Mouse (Mus musculus) stomach, embryonic 16.5 days (tissue): ENCODE data around the gene Rpl14. TPM values are rescaled to one million over a fixed set of nuclear protein-coding genes. Genes with fewer than 3 reads are reported as not detected.
A peak's percentile ranks its signal among the peaks of the same experiment; 100 is the strongest.

Experiments
- ATAC-seq: fragments of 200-750 bp; cut with Nextera tagmentation; 2 replicates; pipeline ENCODE4 v1.8.0; 2017; ENCODE audit warnings: moderate number of reproducible peaks, moderate TSS enrichment; ENCODE audit not compliant: insufficient read depth, low FRiP score
- H3K27ac ChIP-seq: fragments of 300-500 bp; sonication (generic); 2 replicates; pipeline ENCODE4 v1.5.1; 2014; ENCODE audit warnings: low read length
- H3K27me3 ChIP-seq: fragments of 300-500 bp; sonication (generic); 2 replicates; pipeline ENCODE4 v1.6.1; 2014; ENCODE audit warnings: low read length, control low read depth, mixed read lengths; ENCODE audit not compliant: control insufficient read depth, insufficient read depth
- H3K36me3 ChIP-seq: fragments of 300-500 bp; sonication (generic); 2 replicates; pipeline ENCODE4 v1.6.1; 2014; ENCODE audit warnings: low read length; ENCODE audit not compliant: control insufficient read depth, insufficient read depth
- H3K4me1 ChIP-seq: fragments of 300-500 bp; sonication (generic); 2 replicates; pipeline ENCODE4 v1.6.1; 2014; ENCODE audit warnings: low read length, control low read depth, mixed read lengths; ENCODE audit not compliant: control insufficient read depth, insufficient read depth
- H3K4me2 ChIP-seq: fragments of 300-500 bp; sonication (generic); 2 replicates; pipeline ENCODE4 v1.6.1; 2014; ENCODE audit warnings: low read depth, low read length, mixed read lengths
- H3K4me3 ChIP-seq: fragments of 300-500 bp; sonication (generic); replicated peaks from 2 replicates; pipeline ENCODE4 v1.5.1; 2014; ENCODE audit warnings: mild to moderate bottlenecking, low read length
- H3K9ac ChIP-seq: fragments of 300-500 bp; sonication (generic); 2 replicates; pipeline ENCODE4 v1.6.1; 2014; ENCODE audit warnings: low read length
- H3K9me3 ChIP-seq: fragments of 300-500 bp; sonication (generic); replicated peaks from 2 replicates; pipeline ENCODE4 v1.6.1; 2016; ENCODE audit warnings: low read length, control low read depth; ENCODE audit not compliant: control insufficient read depth
- WGBS: fragments of 180-500 bp; shearing (Covaris S2); extraction: QIAGEN DNeasy Blood & Tissue Kit; methylation state at CpG from one replicate; pipeline ENCODE4 v1.1.7; 2014; 5-methylcytosine and 5-hydroxymethylcytosine counted together
- polyA plus RNA-seq: library from polyadenylated mRNA; unstranded; fragments of >200 nt; fragmentation: Nextera tagmentation; extraction: Ambion mirVana; gene quantifications from 2 replicates; pipeline ENCODE4 v1.2.1, GENCODE M21; 2015

Gene Rpl14
- polyA plus RNA-seq, 1 experiment from 2014 or later = 823 TPM

DNA sequence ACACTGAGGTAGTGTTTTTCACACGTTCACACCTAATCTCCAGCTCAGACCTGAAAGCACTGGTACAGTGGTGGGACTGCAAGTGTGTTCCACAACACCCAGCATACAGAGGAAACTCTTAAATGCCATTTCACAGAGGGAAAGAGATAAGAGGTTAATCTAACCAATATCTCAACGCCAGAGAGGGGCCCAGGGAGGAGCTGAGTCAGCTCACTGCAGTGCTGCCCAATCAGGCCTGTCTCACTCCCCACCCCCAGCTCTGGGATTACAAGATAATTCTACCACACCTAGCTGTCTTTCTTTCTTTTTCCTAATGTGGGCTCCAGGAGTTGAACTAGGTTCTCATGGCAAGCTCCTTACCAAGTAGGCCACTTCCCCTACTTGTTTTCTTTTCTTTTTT lies 2.3 kb upstream of the Rpl14 start:
- Histone ChIP-seq H3K4me1 (peaks cover 13% of the 10 kb centered on the region), H3K4me3 (no peak overlapping the region), H3K36me3 (peaks cover 11% of the 10 kb centered on the region), H3K4me2 (no peak overlapping the region), H3K27ac (no peak overlapping the region), H3K27me3 (no peaks in the 10 kb centered on the region), H3K9me3 (no peaks in the 10 kb centered on the region), H3K9ac (no peak overlapping the region)
- no peak for ATAC-seq
- 50% methylated on average over 2 of the region's 2 CpGs for WGBS

DNA sequence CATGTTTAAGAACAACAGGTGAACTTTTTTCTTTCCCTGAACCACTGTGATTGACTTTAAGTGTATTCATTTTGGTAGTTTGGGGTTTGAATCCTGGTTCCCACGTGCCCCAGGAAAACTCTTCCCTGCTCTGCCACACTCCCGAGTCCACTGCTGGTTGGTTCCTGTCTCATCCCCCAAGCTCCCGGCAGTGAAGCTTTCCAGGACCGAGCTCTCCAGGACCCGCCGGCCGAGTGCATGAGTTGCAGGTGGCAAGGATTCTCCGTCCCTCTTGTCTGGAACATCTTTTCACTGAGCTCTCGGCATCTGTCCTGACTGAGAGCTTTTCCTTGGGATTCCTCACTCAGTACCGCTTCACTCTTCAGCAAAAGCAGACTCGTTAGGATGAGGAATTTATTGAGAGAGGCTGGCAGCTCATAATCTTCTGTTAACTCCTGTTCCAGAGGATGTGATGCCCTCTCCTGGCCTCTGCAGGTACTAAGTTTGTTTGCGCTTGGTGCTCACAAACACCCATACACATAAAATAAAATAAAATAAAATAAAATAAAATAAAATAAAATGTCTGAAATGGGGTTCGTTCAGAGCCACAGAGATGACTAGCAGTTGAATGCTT lies 1.4 kb upstream of the Rpl14 start:
- H3K9me3 ChIP-seq = no peaks in the 10 kb centered on the region
- no peak overlapping the region for H3K4me3 ChIP-seq
- ATAC-seq = no peak
- WGBS = 61% methylated on average over 13 of the region's 13 CpGs
- H3K4me2 ChIP-seq = no peak overlapping the region
- H3K27me3 ChIP-seq = no peaks in the 10 kb centered on the region
- H3K9ac ChIP-seq = no peak overlapping the region
- H3K4me1 ChIP-seq = peaks cover 13% of the 10 kb centered on the region
- peaks cover 16% of the 10 kb centered on the region for H3K36me3 ChIP-seq
- H3K27ac ChIP-seq = no peak overlapping the region

DNA sequence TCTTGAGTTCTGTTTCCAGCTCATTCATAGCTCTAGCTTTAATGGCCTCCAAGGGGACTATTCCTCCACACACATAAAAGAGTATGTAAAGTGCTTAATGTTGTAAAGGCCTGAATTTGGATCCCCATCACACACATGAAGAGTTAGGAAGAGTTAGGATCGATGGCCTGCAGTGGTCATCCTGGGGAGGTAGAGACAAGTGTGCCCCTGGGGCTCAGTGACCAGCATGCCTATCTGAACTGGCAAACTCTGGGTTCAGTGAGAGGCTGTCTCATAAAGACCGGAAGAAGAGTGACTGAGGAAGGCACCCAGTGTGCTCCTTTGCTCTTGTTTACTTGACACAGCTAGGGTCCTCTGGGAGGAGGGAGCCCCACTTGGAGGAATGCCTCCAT lies 914 bp upstream of the Rpl14 start:
- Histone ChIP-seq H3K4me1 (peaks cover 13% of the 10 kb centered on the region), H3K4me2 (peak overlapping the region; percentile 70), H3K9ac (peak overlapping the region; percentile 70; the same call in 1 of the 2 replicates), H3K27me3 (no peaks in the 10 kb centered on the region), H3K4me3 (peak overlapping the region; percentile 96), H3K9me3 (no peaks in the 10 kb centered on the region), H3K27ac (0 out of 2 replicates have a peak overlapping the region, but pooled peaks have one; percentile 10), H3K36me3 (peaks cover 21% of the 10 kb centered on the region)
- 55% methylated on average over 2 of the region's 2 CpGs for WGBS
- no peak for ATAC-seq

DNA sequence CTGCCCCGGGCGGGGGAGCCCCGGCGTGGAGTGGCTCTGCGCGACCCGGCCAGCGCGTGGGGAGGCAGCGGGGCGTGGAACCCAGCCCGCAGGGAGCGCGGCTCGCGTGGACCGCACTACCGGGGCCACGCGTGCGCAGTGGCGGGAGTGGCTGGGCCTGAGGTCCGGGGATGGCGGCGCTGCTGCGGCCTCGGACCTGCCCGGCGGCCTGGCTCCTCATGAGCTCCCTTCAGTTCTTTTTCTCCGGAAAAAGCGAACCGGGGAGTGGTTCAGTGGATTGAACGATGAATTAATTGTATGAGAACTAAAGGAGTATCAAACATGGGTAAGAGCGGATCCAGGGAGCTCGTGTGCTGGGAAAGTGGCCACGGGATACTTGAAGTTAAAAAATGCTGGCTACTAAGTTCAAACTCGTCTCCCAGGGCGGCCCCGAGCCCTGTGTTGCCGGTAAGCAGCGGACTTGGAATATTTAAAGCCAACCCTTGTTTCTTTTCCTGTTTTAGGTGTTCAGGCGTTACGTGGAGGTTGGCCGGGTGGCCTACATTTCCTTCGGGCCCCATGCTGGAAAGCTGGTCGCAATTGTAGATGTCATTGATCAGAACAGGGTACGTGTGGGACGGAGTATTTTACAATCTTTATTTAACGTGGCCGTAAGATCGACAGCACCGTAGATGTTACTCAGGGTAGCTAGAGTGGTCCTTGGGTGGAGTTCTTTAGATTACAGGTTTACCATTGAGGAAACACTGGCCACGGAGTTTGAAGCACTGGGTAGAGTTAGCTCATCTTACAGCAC lies 545 bp downstream of the Rpl14 start:
- ATAC-seq = peak; percentile 81
- Histone ChIP-seq H3K4me1 (peaks cover 13% of the 10 kb centered on the region), H3K4me2 (peak overlapping the region; percentile 95), H3K9ac (peak overlapping the region; percentile 95), H3K4me3 (peak overlapping the region; percentile 96), H3K27ac (peak overlapping the region; percentile 71), H3K27me3 (no peaks in the 10 kb centered on the region), H3K9me3 (no peaks in the 10 kb centered on the region), H3K36me3 (peaks cover 30% of the 10 kb centered on the region)
- WGBS = under 1% methylated on average over 53 of the region's 53 CpGs

- H3K9ac ChIP-seq = no peak overlapping the region
- no peaks in the 10 kb centered on the region for H3K27me3 ChIP-seq
- peaks cover 18% of the 10 kb centered on the region for H3K4me1 ChIP-seq
- H3K36me3 ChIP-seq = peaks cover 30% of the 10 kb centered on the region
- H3K4me3 ChIP-seq = no peak overlapping the region
- no peak for ATAC-seq
- H3K9me3 ChIP-seq = no peaks in the 10 kb centered on the region
- 62% methylated on average over 6 of the region's 6 CpGs for WGBS
- H3K27ac ChIP-seq = no peak overlapping the region
- no peak overlapping the region for H3K4me2 ChIP-seq
These were observed 4.8 kb downstream of the Rpl14 start for GRCm38 (mm10) chr9:120575748-120576661.

GRCm38 (mm10) chr9:120576662-120577013 lies 5.4 kb downstream of the Rpl14 start:
- no peaks in the 10 kb centered on the region for H3K27me3 ChIP-seq
- under 1% methylated on average over 4 of the region's 4 CpGs for WGBS
- H3K4me2 ChIP-seq = peak overlapping the region; percentile 79
- H3K27ac ChIP-seq = no peak overlapping the region
- no peak overlapping the region for H3K9ac ChIP-seq
- H3K4me3 ChIP-seq = peak overlapping the region; percentile 68
- H3K9me3 ChIP-seq = no peaks in the 10 kb centered on the region
- peaks cover 18% of the 10 kb centered on the region for H3K4me1 ChIP-seq
- no peak for ATAC-seq
- peaks cover 30% of the 10 kb centered on the region for H3K36me3 ChIP-seq

DNA sequence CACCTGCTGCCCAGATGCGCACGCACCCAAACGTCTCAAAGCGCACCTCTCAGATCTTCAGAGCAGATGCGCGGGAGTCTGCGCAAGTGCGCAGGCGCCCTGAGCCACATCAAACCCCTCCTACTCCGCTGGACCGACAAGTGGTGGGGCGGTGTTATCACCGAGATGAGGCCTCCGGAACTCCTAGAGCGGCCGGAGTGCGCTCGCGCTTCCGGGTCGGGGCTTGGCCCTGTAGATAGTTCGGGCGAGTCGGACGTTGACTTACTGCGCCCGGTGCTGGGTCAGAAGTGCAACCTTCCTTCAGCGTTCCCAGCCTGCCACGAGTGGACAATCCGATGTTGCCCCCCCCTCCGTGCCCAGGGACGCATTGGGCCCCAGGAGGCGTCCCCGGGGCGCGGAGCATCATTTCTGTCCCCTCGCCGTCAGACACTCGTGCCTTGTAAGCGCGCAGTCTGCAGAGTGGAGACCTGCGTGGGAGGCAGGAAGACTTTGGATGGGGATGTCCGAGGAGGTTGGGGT lies 5.9 kb downstream of the Rpl14 start:
- H3K4me2 ChIP-seq = peak overlapping the region; percentile 79
- WGBS = under 1% methylated on average over 43 of the region's 43 CpGs
- peaks cover 16% of the 10 kb centered on the region for H3K4me1 ChIP-seq
- no peaks in the 10 kb centered on the region for H3K9me3 ChIP-seq
- peak overlapping the region; percentile 83 for H3K9ac ChIP-seq
- H3K4me3 ChIP-seq = peak overlapping the region; percentile 68
- peaks cover 30% of the 10 kb centered on the region for H3K36me3 ChIP-seq
- peak overlapping the region; percentile 58; the same call in 1 of the 2 replicates for H3K27ac ChIP-seq
- H3K27me3 ChIP-seq = no peaks in the 10 kb centered on the region
- peak; percentile 95 for ATAC-seq

DNA sequence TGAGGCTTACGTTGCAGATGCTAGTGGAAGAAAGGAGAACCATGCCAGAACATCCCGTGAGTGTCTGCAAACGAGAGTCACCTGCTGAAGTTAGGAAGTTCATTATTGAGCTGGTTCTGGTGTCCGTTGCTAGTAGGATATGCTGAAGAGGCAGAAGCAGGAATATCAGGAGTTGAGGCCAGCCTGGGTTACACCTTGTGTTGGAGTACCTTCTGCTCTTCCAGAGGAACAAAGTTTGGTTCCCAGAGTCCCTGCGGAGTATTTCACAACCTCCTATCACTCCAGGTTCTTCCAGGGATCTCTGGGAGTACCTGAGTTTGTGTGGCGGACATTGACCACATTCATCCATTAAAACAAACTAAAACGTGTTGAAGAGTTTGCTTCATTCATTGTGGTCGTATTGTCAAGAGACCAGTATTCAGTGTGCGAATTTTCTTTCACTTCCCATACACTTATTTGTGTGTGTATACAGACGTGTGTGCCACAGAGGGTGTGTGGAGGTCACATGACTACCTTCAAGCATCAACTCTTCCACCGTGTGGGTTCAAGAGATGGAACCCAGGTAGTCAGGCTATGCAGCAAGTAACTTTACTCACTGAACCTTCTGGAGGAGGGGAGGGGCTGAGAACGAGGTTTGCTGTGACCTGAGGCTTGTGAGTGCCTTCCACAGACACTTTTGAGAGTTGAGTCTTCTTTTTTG lies 6.6 kb downstream of the Rpl14 start:
- peak overlapping the region; percentile 83 for H3K9ac ChIP-seq

More for the DNA sequence above, 6.6 kb downstream of the Rpl14 start:
- 46% methylated on average over 12 of the region's 12 CpGs for WGBS
- ATAC-seq = no peak
- H3K4me1 ChIP-seq = peaks cover 12% of the 10 kb centered on the region
- peak overlapping the region; percentile 79 for H3K4me2 ChIP-seq
- H3K27ac ChIP-seq = peak overlapping the region; percentile 58; the same call in 1 of the 2 replicates
- H3K36me3 ChIP-seq = peaks cover 29% of the 10 kb centered on the region
- H3K4me3 ChIP-seq = peak overlapping the region; percentile 68
- H3K9me3 ChIP-seq = no peaks in the 10 kb centered on the region
- H3K27me3 ChIP-seq = no peaks in the 10 kb centered on the region
